Mouse (Mus musculus): ENCODE results near the gene Arhgap8.

Arhgap8 gene

GRCm38 (mm10) chr15:84793649-84794048 lies 73.8 kb downstream of the Arhgap8 start:
- no peak for DNase-seq (ENCODE audit: low read depth, low spot score)

DNA sequence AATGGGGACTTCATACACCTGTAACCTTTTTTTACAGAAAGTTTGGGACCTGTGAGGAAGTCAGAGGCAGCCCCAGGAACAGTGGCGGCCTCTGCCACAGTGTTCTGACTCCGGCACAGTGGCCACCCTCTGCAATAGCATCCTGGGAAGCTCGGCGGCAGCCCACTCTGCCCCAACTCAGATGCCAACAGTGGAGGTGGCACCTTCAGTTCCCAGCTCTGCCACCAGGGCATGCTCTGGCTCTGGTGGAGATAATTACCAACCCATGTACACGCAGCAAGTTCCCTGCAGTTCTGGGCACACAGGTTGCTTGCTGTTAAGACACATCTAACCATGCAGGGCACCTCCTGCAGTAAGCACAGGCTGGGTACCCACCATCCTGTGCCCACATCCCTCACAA lies 80.3 kb downstream of the Arhgap8 start:
- no peak for DNase-seq (ENCODE audit: low read depth, low spot score)

GRCm38 (mm10) chr15:84803685-84804084 lies 83.8 kb downstream of the Arhgap8 start:
- peak; percentile 37 for DNase-seq (ENCODE audit: low read depth, low spot score)

DNA sequence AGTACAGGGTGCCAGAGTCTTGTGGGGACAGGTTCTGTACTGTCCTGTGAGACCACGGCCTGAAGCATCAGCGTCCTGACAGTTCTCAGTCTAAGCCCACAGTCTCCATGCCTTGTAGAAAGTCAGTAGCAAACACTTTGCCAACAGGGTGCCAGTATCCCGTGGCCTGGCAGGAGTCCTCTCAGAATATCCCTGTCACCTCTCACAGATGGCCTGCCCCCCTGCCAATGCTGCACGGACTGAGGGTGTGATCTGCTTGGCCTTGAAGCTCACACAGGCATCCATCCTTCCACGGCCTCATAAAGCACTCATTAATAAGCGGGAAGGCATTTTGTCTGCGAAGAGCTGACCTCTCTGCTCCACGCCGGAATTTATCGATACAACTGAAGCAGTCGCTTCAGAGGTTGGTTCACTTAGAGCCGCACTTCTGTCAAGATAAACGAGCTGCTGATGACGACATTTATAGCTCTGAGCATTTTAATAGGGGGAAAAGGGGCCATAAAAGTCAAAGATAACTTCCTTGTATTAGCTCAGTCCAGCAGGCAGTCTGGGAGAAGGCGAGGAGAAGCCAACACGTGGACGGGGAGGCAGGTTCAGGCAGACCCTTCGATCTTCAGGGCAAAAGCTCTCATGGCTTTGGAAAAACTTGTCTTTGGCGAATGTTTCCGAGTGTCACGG lies 89.6 kb downstream of the Arhgap8 start:
- peak; percentile 44 for DNase-seq (ENCODE audit: low read depth, low spot score)

DNA sequence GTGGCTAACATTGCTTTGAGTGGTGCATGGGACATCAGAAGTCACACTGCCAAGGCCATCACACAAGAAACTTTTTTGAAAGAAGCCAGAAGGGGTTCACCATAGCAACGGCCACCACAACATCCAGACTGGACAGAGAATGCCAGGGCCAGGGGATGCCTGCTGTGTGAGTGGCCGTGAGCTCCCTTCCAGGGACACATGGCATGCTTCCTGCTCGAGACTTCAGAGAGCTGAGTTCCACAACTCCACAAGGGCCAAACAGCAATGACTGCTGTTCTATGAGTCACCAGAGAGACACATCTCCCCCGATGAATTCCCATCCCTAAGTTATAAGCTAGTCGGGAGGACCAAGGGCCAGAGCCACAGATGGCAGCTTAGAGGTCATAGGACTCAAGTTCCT lies 91.3 kb downstream of the Arhgap8 start:
- DNase-seq (ENCODE audit: low read depth, low spot score): no peak

GRCm38 (mm10) chr15:84812831-84813357 lies 93.0 kb downstream of the Arhgap8 start:
- no peak for DNase-seq (ENCODE audit: low read depth, low spot score)

DNA sequence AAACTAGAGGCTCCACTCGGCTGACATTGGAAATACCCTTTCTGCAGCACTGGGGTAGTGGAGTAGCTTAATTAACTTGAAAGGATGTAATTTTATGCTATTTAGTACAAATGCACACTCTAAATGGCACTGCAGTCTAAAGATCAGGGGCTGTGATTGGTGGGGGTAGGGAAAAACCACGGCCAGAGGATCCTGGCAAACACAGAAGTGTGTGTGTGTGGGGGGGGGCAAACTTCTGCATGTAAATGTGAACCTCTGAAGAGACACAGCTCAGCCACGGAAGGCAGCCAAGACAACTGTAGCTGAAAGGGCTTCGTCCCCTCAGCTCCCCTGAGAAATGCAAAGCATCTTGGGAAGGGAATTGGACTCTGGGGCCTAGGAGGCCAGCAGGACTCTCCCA lies 95.3 kb downstream of the Arhgap8 start:
- DNase-seq (ENCODE audit: low read depth, low spot score): no peak

DNA sequence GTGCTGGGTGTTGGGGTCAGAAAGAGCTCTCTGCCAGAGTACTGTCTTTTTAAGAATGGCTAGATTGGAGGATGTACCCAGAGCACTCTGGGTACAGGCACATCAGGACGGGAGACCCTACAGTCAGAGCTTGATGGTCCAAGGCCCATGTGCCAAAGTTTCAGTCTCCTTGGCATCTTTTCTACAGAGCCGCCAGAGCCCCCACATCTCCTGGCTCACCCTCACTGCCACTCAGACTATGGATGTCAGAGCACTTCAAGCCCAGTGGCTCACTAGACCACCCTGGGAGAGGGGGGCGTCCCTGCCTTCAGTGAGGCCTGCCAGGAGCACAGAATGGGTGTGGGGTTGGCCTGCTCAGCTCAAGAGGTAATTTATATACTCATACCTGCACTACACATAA lies 97.7 kb downstream of the Arhgap8 start:
- no peak for DNase-seq (ENCODE audit: low read depth, low spot score)

- DNase-seq (ENCODE audit: low read depth, low spot score): no peak
Observed at GRCm38 (mm10) chr15:84818284-84818683, 98.4 kb downstream of the Arhgap8 start.

GRCm38 (mm10) chr15:84820811-84821210 lies 101.0 kb downstream of the Arhgap8 start:
- no peak for DNase-seq (ENCODE audit: low read depth, low spot score)

Data from mesoderm, embryonic 11.5 days (tissue).